Mouse (Mus musculus) liver, adult 2 months (tissue): ENCODE measurements around the gene Haspin.

Experiments used
- CTCF ChIP-seq: fragments of 200-500 bp; IDR thresholded peaks from 2 replicates; pipeline ENCODE4 v1.5.1; 2011; ENCODE audit warnings: low read depth, low read length, control low read depth
- POLR2A ChIP-seq: fragments of 200-500 bp; IDR thresholded peaks from 2 replicates; pipeline ENCODE4 v1.6.1; 2011; ENCODE audit warnings: low read length, control low read depth; ENCODE audit not compliant: insufficient read depth; ENCODE audit errors: extremely low read depth

- TF ChIP-seq POLR2A = no peak
- no peak for TF ChIP-seq CTCF
Observed at GRCm38 (mm10) chr11:73094231-73094995, 43.7 kb downstream of the Haspin start.
